Mouse (Mus musculus) neural tube, embryonic 11.5 days (tissue): ENCODE results near the gene Prdm11. TPM values are rescaled to one million over a fixed set of nuclear protein-coding genes. Genes with fewer than 3 reads are reported as not detected.

ENCODE experiments used
- ATAC-seq: fragments of 200-750 bp; cut with Nextera tagmentation; 2 replicates; pipeline ENCODE4 v1.8.0; 2017; ENCODE audit warnings: moderate number of reproducible peaks, mild to moderate bottlenecking, moderate TSS enrichment, moderate library complexity; ENCODE audit not compliant: insufficient read depth, low FRiP score, low TSS enrichment
- DNase-seq: peaks from one replicate; pipeline ENCODE4 v3.0.0-alpha.2; 2015; ENCODE audit warnings: low spot score
- H3K27ac ChIP-seq: fragments of 300-500 bp; sonication (generic); 2 replicates; pipeline ENCODE4 v1.5.1; 2014; ENCODE audit warnings: low read depth, mild to moderate bottlenecking, low read length
- H3K27me3 ChIP-seq: fragments of 300-500 bp; sonication (generic); 2 replicates; pipeline ENCODE4 v1.6.1; 2014; ENCODE audit warnings: mild to moderate bottlenecking, low read length, mixed read lengths; ENCODE audit not compliant: control insufficient read depth, insufficient read depth
- H3K36me3 ChIP-seq: fragments of 300-500 bp; sonication (generic); 2 replicates; pipeline ENCODE4 v1.6.1; 2014; ENCODE audit warnings: mild to moderate bottlenecking, low read length, moderate library complexity, mixed read lengths; ENCODE audit not compliant: control insufficient read depth, insufficient read depth
- H3K4me1 ChIP-seq: fragments of 300-500 bp; sonication (generic); 2 replicates; pipeline ENCODE4 v1.6.1; 2014; ENCODE audit warnings: low read length, mixed read lengths; ENCODE audit not compliant: control insufficient read depth, insufficient read depth
- H3K4me2 ChIP-seq: fragments of 300-500 bp; sonication (generic); 2 replicates; pipeline ENCODE4 v1.6.1; 2014; ENCODE audit warnings: low read depth, mild to moderate bottlenecking, moderate library complexity
- H3K4me3 ChIP-seq: fragments of 300-500 bp; sonication (generic); 2 replicates; pipeline ENCODE4 v1.5.1; 2014; ENCODE audit warnings: low read depth, low read length
- H3K9ac ChIP-seq: fragments of 300-500 bp; sonication (generic); 2 replicates; pipeline ENCODE4 v1.6.1; 2014; ENCODE audit warnings: mild to moderate bottlenecking, low read length
- H3K9me3 ChIP-seq: fragments of 300-500 bp; sonication (generic); 2 replicates; pipeline ENCODE4 v1.6.1; 2016; ENCODE audit warnings: low read length; ENCODE audit not compliant: control insufficient read depth
- WGBS: fragments of 180-500 bp; shearing (Covaris S2); extraction: QIAGEN DNeasy Blood & Tissue Kit; methylation state at CpG from one replicate; pipeline ENCODE4 v1.1.7; 2014; 5-methylcytosine and 5-hydroxymethylcytosine counted together
- polyA plus RNA-seq: library from polyadenylated mRNA; unstranded; fragments of >200 nt; fragmentation: Nextera tagmentation; extraction: Ambion mirVana; gene quantifications from 2 replicates; pipeline ENCODE4 v1.2.1, GENCODE M21; 2014

Prdm11 gene
- polyA plus RNA-seq, 1 experiment from 2014 or later: 1.2 TPM

- Histone ChIP-seq H3K27ac (no peak overlapping the region), H3K9me3 (no peaks in the 10 kb centered on the region), H3K4me1 (peaks cover 14% of the 10 kb centered on the region), H3K36me3 (no peaks in the 10 kb centered on the region), H3K4me2 (no peak overlapping the region), H3K4me3 (no peak overlapping the region), H3K9ac (no peak overlapping the region), H3K27me3 (no peaks in the 10 kb centered on the region)
- no peak for DNase-seq
- ATAC-seq: no peak
- 90% methylated on average over 5 of the region's 5 CpGs for WGBS
Observed at GRCm38 (mm10) chr2:93039706-93040105, 6.3 kb downstream of the Prdm11 start.

- no peaks in the 10 kb centered on the region for H3K9me3 ChIP-seq
Observed at GRCm38 (mm10) chr2:93039043-93039442, 6.9 kb downstream of the Prdm11 start.

GRCm38 (mm10) chr2:93035631-93036030, 10.3 kb downstream of the Prdm11 start:
- Histone ChIP-seq H3K4me1 (peaks cover 15% of the 10 kb centered on the region), H3K27me3 (no peaks in the 10 kb centered on the region), H3K36me3 (no peaks in the 10 kb centered on the region), H3K4me2 (no peak overlapping the region), H3K9me3 (no peaks in the 10 kb centered on the region), H3K4me3 (no peak overlapping the region), H3K27ac (no peak overlapping the region), H3K9ac (no peak overlapping the region; the same call in 1 of the 2 replicates)
- no peak for ATAC-seq
- WGBS: 47% methylated on average over 7 of the region's 7 CpGs
- DNase-seq: no peak

More at GRCm38 (mm10) chr2:93039043-93039442, 6.9 kb downstream of the Prdm11 start:
- Histone ChIP-seq H3K27ac (no peak overlapping the region), H3K9ac (no peak overlapping the region), H3K4me3 (no peak overlapping the region), H3K4me1 (peaks cover 10% of the 10 kb centered on the region; the same call in 1 of the 2 replicates), H3K36me3 (no peaks in the 10 kb centered on the region), H3K27me3 (no peaks in the 10 kb centered on the region), H3K4me2 (no peak overlapping the region)
- DNase-seq: no peak
- no peak for ATAC-seq
- WGBS: 81% methylated on average over 3 of the region's 3 CpGs

- no peak overlapping the region for H3K27ac ChIP-seq
- DNase-seq (no peak), ATAC-seq (no peak)
- H3K4me2 ChIP-seq: no peak overlapping the region
- peaks cover 22% of the 10 kb centered on the region for H3K4me1 ChIP-seq
- no peaks in the 10 kb centered on the region for H3K9me3 ChIP-seq
- H3K36me3 ChIP-seq: no peaks in the 10 kb centered on the region
- H3K4me3 ChIP-seq: no peak overlapping the region
- no peak overlapping the region for H3K9ac ChIP-seq
- H3K27me3 ChIP-seq: no peaks in the 10 kb centered on the region
- 82% methylated on average over 11 of the region's 11 CpGs for WGBS
Observed at GRCm38 (mm10) chr2:93032651-93033050, 13.3 kb downstream of the Prdm11 start.

- no peaks in the 10 kb centered on the region for H3K36me3 ChIP-seq
- H3K9ac ChIP-seq: no peak overlapping the region
- WGBS: 51% methylated on average over 8 of the region's 8 CpGs
- peaks cover 22% of the 10 kb centered on the region for H3K4me1 ChIP-seq
- H3K9me3 ChIP-seq: no peaks in the 10 kb centered on the region
- H3K4me3 ChIP-seq: no peak overlapping the region
- DNase-seq: no peak
- no peak overlapping the region for H3K4me2 ChIP-seq
- ATAC-seq: no peak
- H3K27me3 ChIP-seq: no peaks in the 10 kb centered on the region
- no peak overlapping the region for H3K27ac ChIP-seq
Observed at GRCm38 (mm10) chr2:93032049-93032448, 13.9 kb downstream of the Prdm11 start.

- WGBS: 61% methylated on average over 9 of the region's 9 CpGs
- DNase-seq (no peak), ATAC-seq (no peak)
- Histone ChIP-seq H3K4me3 (no peak overlapping the region), H3K27me3 (no peaks in the 10 kb centered on the region), H3K9me3 (no peaks in the 10 kb centered on the region), H3K27ac (no peak overlapping the region), H3K9ac (no peak overlapping the region), H3K4me2 (no peak overlapping the region), H3K36me3 (no peaks in the 10 kb centered on the region), H3K4me1 (peaks cover 20% of the 10 kb centered on the region)
Observed at GRCm38 (mm10) chr2:93031021-93031420, 14.9 kb downstream of the Prdm11 start.

GRCm38 (mm10) chr2:93030101-93030500, 15.9 kb downstream of the Prdm11 start:
- DNase-seq: no peak
- no peak for ATAC-seq
- Histone ChIP-seq H3K4me1 (peaks cover 14% of the 10 kb centered on the region), H3K36me3 (no peaks in the 10 kb centered on the region), H3K9ac (no peak overlapping the region), H3K9me3 (no peaks in the 10 kb centered on the region), H3K27me3 (no peaks in the 10 kb centered on the region), H3K4me2 (no peak overlapping the region), H3K4me3 (no peak overlapping the region), H3K27ac (no peak overlapping the region)
- 87% methylated on average over 6 of the region's 6 CpGs for WGBS

GRCm38 (mm10) chr2:93029267-93030060, 16.5 kb downstream of the Prdm11 start:
- DNase-seq (no peak), ATAC-seq (no peak)
- Histone ChIP-seq H3K36me3 (no peaks in the 10 kb centered on the region), H3K4me1 (peaks cover 14% of the 10 kb centered on the region), H3K9me3 (no peaks in the 10 kb centered on the region), H3K4me2 (no peak overlapping the region), H3K4me3 (no peak overlapping the region), H3K9ac (no peak overlapping the region), H3K27me3 (no peaks in the 10 kb centered on the region), H3K27ac (no peak overlapping the region)
- 55% methylated on average over 14 of the region's 14 CpGs for WGBS

GRCm38 (mm10) chr2:93028865-93029264, 17.1 kb downstream of the Prdm11 start:
- no peak overlapping the region for H3K9ac ChIP-seq

More at GRCm38 (mm10) chr2:93028865-93029264, 17.1 kb downstream of the Prdm11 start:
- no peak overlapping the region for H3K27ac ChIP-seq
- ATAC-seq (no peak), DNase-seq (no peak)
- H3K4me2 ChIP-seq: no peak overlapping the region
- no peaks in the 10 kb centered on the region for H3K36me3 ChIP-seq
- H3K4me1 ChIP-seq: peaks cover 14% of the 10 kb centered on the region
- H3K9me3 ChIP-seq: no peaks in the 10 kb centered on the region
- 67% methylated on average over 6 of the region's 6 CpGs for WGBS
- H3K27me3 ChIP-seq: no peaks in the 10 kb centered on the region
- H3K4me3 ChIP-seq: no peak overlapping the region
